Mouse (Mus musculus) lung, embryonic 15.5 days (tissue): ENCODE results near the gene 4930556J24Rik. TPM values are rescaled to one million over a fixed set of nuclear protein-coding genes. Genes with fewer than 3 reads are reported as not detected.

Experiments
- ATAC-seq: fragments of 200-750 bp; cut with Nextera tagmentation; 2 replicates; pipeline ENCODE4 v1.8.0; 2017; ENCODE audit warnings: moderate number of reproducible peaks, borderline replicate concordance; ENCODE audit not compliant: low FRiP score, low TSS enrichment; ENCODE audit errors: extremely low read depth
- H3K27ac ChIP-seq: fragments of 300-500 bp; sonication (generic); 2 replicates; pipeline ENCODE4 v1.5.1; 2015; ENCODE audit warnings: moderate library complexity, mild to moderate bottlenecking, inconsistent platforms
- H3K27me3 ChIP-seq: fragments of 300-500 bp; sonication (generic); 2 replicates; pipeline ENCODE4 v1.6.1; 2015; ENCODE audit warnings: inconsistent platforms
- H3K36me3 ChIP-seq: fragments of 300-500 bp; sonication (generic); 2 replicates; pipeline ENCODE4 v1.6.1; 2015; ENCODE audit warnings: inconsistent platforms
- H3K4me1 ChIP-seq: fragments of 300-500 bp; sonication (generic); 2 replicates; pipeline ENCODE4 v1.6.1; 2015; ENCODE audit warnings: inconsistent platforms
- H3K4me2 ChIP-seq: fragments of 300-500 bp; sonication (generic); 2 replicates; pipeline ENCODE4 v1.6.1; 2015; ENCODE audit warnings: inconsistent platforms, mild to moderate bottlenecking, moderate library complexity
- H3K4me3 ChIP-seq: fragments of 300-500 bp; sonication (generic); 2 replicates; pipeline ENCODE4 v1.5.1; 2015; ENCODE audit warnings: mild to moderate bottlenecking, inconsistent platforms
- H3K9ac ChIP-seq: fragments of 300-500 bp; sonication (generic); 2 replicates; pipeline ENCODE4 v1.6.1; 2015; ENCODE audit warnings: inconsistent platforms
- H3K9me3 ChIP-seq: fragments of 300-500 bp; sonication (generic); 2 replicates; pipeline ENCODE4 v1.6.1; 2016; ENCODE audit warnings: inconsistent platforms
- WGBS: fragments of 180-500 bp; shearing (Covaris S2); methylation state at CpG from one replicate; pipeline ENCODE4 v1.1.7; 2015; 5-methylcytosine and 5-hydroxymethylcytosine counted together
- polyA plus RNA-seq: library from polyadenylated mRNA; unstranded; fragments of >200 nt; fragmentation: Nextera tagmentation; extraction: Ambion mirVana; gene quantifications from 2 replicates; pipeline ENCODE4 v1.2.1, GENCODE M21; 2015

The 4930556J24Rik gene
- polyA plus RNA-seq, 1 experiment from 2014 or later = 0.21 TPM

DNA sequence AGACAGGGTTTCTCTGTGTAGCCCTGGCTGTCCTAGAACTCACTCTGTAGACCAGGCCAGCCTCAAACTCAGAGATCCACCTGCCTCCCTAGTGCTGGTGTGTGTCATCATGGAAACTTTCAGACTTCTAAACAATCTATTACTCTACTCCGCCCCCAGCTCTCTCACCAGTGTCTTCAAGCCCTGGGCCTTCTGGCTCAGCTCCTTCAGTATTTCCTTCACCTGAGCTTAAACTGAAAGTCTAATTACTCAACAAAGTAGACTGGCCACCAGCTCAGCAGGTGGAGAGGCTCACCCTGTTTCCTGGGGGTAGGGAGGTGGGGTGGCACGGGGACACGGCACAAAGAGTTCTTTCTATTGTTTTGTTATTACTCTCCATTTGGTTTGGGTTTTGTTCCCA is 74.1 kb downstream of the 4930556J24Rik start:
- WGBS = 85% methylated on average over 3 of the region's 3 CpGs

DNA sequence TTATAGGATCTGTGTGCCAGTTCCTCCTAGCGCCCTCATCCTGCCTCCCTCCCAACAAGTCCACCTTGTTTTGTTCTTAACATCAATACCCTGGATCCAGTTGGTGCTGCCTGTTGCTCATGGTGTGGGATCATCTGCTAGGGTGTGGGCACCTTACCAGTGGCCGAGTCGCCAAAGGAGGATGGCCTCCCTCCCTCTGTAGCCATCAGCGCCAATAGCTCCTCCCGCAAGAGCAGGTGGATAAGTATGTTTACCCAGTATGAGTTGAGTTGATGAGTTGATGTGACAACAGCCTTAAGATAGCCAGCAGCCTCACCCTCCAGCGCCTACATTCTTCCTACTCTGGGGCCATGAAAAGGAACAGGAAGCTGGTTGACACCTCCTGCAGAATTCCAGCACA is 76.3 kb downstream of the 4930556J24Rik start:
- no peak overlapping the region for H3K4me3 ChIP-seq
- no peaks in the 10 kb centered on the region for H3K9me3 ChIP-seq
- no peak for ATAC-seq
- H3K27ac ChIP-seq = no peak overlapping the region
- WGBS = 61% methylated on average over 6 of the region's 6 CpGs
- no peak overlapping the region for H3K4me2 ChIP-seq
- H3K36me3 ChIP-seq = peaks cover 4% of the 10 kb centered on the region; the same call in 1 of the 2 replicates
- peaks cover 10% of the 10 kb centered on the region; the same call in 1 of the 2 replicates for H3K4me1 ChIP-seq
- no peaks in the 10 kb centered on the region for H3K27me3 ChIP-seq
- no peak overlapping the region for H3K9ac ChIP-seq

More for the DNA sequence above, 74.1 kb downstream of the 4930556J24Rik start:
- Histone ChIP-seq H3K9me3 (no peaks in the 10 kb centered on the region), H3K4me2 (no peak overlapping the region), H3K9ac (no peak overlapping the region), H3K27me3 (no peaks in the 10 kb centered on the region), H3K4me1 (peaks cover 7% of the 10 kb centered on the region; the same call in 1 of the 2 replicates), H3K4me3 (no peak overlapping the region), H3K36me3 (peaks cover under 1% of the 10 kb centered on the region; the same call in 1 of the 2 replicates), H3K27ac (no peak overlapping the region)
- ATAC-seq = no peak

DNA sequence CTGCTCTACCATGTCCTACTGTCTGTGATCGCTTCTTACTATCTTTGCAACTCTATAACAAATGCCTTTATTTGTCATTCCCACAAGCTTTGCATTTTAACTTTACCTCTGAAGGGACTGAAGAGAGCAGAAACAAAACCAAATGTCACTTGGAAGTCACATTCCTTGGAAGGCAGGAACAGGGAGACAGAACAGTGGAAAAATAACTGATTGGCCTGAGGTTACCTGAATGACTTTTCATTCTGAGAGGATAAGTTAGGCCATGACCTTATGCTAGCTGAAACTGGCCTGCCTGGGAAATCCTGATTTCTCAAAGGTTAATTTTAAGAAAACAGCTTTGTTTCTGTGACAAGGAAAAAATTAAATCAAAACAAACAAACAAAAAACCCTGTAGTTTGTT is 80.6 kb downstream of the 4930556J24Rik start:
- Histone ChIP-seq H3K36me3 (peaks cover 4% of the 10 kb centered on the region; the same call in 1 of the 2 replicates), H3K4me2 (no peak overlapping the region), H3K27me3 (no peaks in the 10 kb centered on the region), H3K4me3 (no peak overlapping the region), H3K27ac (no peak overlapping the region), H3K9ac (no peak overlapping the region), H3K9me3 (no peaks in the 10 kb centered on the region), H3K4me1 (peaks cover 7% of the 10 kb centered on the region; the same call in 1 of the 2 replicates)
- 72% methylated on average over 1 of the region's 1 CpGs for WGBS
- no peak for ATAC-seq

DNA sequence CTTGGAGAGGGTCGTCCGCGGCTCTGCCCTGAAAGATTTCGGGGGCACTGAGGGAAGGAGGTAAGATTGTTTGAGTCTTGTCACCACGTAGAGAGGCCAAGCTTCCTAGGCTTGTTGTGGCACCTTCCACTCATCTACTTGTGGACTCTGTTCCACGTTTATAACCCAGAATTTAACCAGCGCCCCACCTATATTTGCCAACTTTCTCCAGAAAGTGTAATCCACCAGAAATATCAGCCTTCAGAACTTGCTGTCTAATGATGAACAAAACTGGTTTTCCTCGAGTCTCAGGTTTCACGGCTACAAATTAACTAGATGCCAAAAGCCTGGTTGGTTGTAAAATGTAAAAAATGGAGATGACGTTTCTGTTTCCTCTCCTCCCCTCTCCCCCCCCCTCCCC is 81.1 kb downstream of the 4930556J24Rik start:
- Histone ChIP-seq H3K4me3 (peak overlapping the region; percentile 50), H3K27ac (peak overlapping the region; percentile 80), H3K36me3 (peaks cover 4% of the 10 kb centered on the region; the same call in 1 of the 2 replicates), H3K4me2 (peak overlapping the region; percentile 89), H3K4me1 (peaks cover 7% of the 10 kb centered on the region; the same call in 1 of the 2 replicates), H3K9ac (peak overlapping the region; percentile 44; the same call in 1 of the 2 replicates), H3K9me3 (no peaks in the 10 kb centered on the region), H3K27me3 (no peaks in the 10 kb centered on the region)
- under 1% methylated on average over 10 of the region's 10 CpGs for WGBS
- no peak for ATAC-seq

DNA sequence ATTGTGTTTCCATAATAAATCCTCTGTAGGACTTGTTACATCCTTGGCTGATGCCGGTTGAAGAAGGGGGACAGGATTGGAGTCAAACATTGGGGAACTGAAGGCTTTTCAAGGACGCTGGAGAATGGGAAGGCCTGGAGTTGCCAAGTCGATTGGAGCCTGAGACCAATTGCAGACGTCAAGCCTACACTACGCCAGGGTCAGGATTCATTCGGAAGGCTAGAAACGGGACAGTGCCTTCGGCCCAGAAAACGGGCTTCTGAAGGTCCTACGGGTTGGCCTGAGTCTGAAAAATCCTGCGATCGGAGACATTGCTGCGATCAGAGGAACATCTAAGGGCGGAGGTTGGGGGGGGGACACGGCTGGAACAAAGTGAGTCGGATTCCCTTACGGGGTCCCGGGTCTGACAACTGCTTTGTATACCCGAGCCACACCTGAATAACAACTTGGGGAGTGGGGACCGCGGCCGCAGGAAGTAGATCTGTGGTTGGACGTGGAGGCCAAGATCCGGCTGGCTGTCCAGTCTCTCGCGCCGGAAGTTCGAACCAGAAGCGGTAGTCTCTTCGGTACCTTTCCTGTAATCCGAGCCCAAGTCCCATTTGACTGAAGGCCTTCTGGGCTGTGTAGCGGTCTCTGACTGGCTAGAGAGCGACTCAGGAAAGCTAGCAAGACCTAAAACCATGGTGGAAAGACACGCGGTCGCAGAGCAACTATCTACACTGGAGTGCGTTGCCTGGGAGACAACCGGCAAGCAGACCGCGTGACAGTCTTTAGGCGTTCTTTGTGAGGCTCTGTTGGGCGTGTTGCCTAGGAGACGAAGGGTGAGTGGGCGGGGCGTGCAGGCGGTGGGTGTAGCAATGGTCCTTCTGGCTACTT is 81.9 kb downstream of the 4930556J24Rik start, which contains the start of the genes 4921536K21Rik and Dusp18:
TSS of gene 4921536K21Rik (minus strand) at position 693 of the 876 bp plus-strand sequence.
TSS of gene Dusp18 (plus strand) at position 835 of the 876 bp plus-strand sequence.
- Histone ChIP-seq H3K4me1 (peaks cover 7% of the 10 kb centered on the region; the same call in 1 of the 2 replicates), H3K36me3 (peaks cover 4% of the 10 kb centered on the region; the same call in 1 of the 2 replicates), H3K27ac (peak within 1 kb of the TSS; percentile 80), H3K27me3 (no peaks in the 10 kb centered on the region), H3K4me2 (peak within 1 kb of the TSS; percentile 89), H3K9me3 (no peaks in the 10 kb centered on the region), H3K9ac (peak within 1 kb of the TSS; percentile 44), H3K4me3 (peak within 1 kb of the TSS; percentile 50)
- 3% methylated on average over 46 of the region's 46 CpGs for WGBS
- peak; percentile 98 for ATAC-seq

DNA sequence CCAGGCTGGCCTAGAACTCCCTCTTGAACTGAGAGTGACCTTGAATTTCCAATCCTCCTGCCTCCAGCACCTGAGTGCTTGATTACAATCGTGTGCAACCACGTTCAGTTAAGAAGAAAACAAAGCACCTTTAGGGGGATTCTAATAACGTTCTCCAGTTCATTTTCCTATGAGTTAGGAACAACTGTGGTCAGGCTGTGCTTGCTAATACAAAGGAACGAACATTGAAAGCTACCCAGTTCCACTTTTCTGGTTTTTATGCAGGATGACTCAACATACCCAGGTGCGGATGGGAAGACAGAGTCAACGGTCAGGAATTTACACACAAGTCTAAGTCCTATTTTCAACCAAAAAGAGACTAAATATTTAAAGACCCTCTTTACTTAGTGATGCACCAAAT is 82.6 kb downstream of the 4930556J24Rik start:
- peak overlapping the region; percentile 89 for H3K4me2 ChIP-seq
- no peak for ATAC-seq
- peaks cover 7% of the 10 kb centered on the region; the same call in 1 of the 2 replicates for H3K4me1 ChIP-seq
- H3K27ac ChIP-seq = no peak overlapping the region
- H3K4me3 ChIP-seq = no peak overlapping the region
- no peak overlapping the region for H3K9ac ChIP-seq
- H3K27me3 ChIP-seq = no peaks in the 10 kb centered on the region
- H3K36me3 ChIP-seq = peaks cover 4% of the 10 kb centered on the region; the same call in 1 of the 2 replicates
- H3K9me3 ChIP-seq = no peaks in the 10 kb centered on the region
- WGBS = 81% methylated on average over 6 of the region's 6 CpGs

Other genes with a start within 250 kb of the 4930556J24Rik start
- 0.20 and 0.34 TPM in 2 replicates for gene Osbp2, start 112.9 kb downstream of the 4930556J24Rik start, polyA plus RNA-seq
- gene 4921536K21Rik, start 81.7 kb downstream of the 4930556J24Rik start, polyA plus RNA-seq = 0.37 and 0.39 TPM in 2 replicates
- 9.8 and 10.2 TPM in 2 replicates for gene Dusp18, start 81.5 kb downstream of the 4930556J24Rik start, polyA plus RNA-seq
- gene Slc35e4, start 62.1 kb downstream of the 4930556J24Rik start, polyA plus RNA-seq = 3.4 and 3.8 TPM in 2 replicates
- gene Tcn2, start 44.6 kb downstream of the 4930556J24Rik start, polyA plus RNA-seq = 47.7 and 52.1 TPM in 2 replicates
- 76.2 and 78.1 TPM in 2 replicates for gene Pes1, start 12.8 kb downstream of the 4930556J24Rik start, polyA plus RNA-seq
- gene Gal3st1, start 6.9 kb upstream of the 4930556J24Rik start, polyA plus RNA-seq = 7.9 and 9.0 TPM in 2 replicates
- gene Sec14l4, start 54.7 kb upstream of the 4930556J24Rik start, polyA plus RNA-seq = 9.8 and 12.7 TPM in 2 replicates
- gene Sec14l3, start 88.1 kb upstream of the 4930556J24Rik start, polyA plus RNA-seq = 17.3 and 19.9 TPM in 2 replicates
- 9.9 and 11.4 TPM in 2 replicates for gene Mtfp1, start 118.7 kb upstream of the 4930556J24Rik start, polyA plus RNA-seq
- 2.2 and 3.0 TPM in 2 replicates for gene Sec14l2, start 146.6 kb upstream of the 4930556J24Rik start, polyA plus RNA-seq
- gene Rnf215, start 158.4 kb upstream of the 4930556J24Rik start, polyA plus RNA-seq = 33.1 and 34.2 TPM in 2 replicates
- gene Ccdc157, start 183.5 kb upstream of the 4930556J24Rik start, polyA plus RNA-seq = 8.9 and 9.5 TPM in 2 replicates
- gene Sf3a1, start 183.6 kb upstream of the 4930556J24Rik start, polyA plus RNA-seq = 44.8 and 45.8 TPM in 2 replicates
- 32.3 and 34.2 TPM in 2 replicates for gene Tbc1d10a, start 210.0 kb upstream of the 4930556J24Rik start, polyA plus RNA-seq
- gene Castor1, start 241.4 kb upstream of the 4930556J24Rik start, polyA plus RNA-seq = 4.0 and 6.3 TPM in 2 replicates